Mouse (Mus musculus) liver, adult 2 months (tissue): Measurements from ENCODE around the gene Cnot11. TPM values are rescaled to one million over a fixed set of nuclear protein-coding genes. Genes with fewer than 3 reads are reported as not detected.

Experiments used
- DNase-seq: peaks from one replicate; pipeline ENCODE4 v3.0.0-alpha.2; 2011; ENCODE audit warnings: low read depth, low spot score; ENCODE audit errors: extremely low read depth
- H3K27ac ChIP-seq: fragments of 200-500 bp; replicated peaks from 2 replicates; pipeline ENCODE4 v1.5.1; 2012; ENCODE audit warnings: low read depth, mild to moderate bottlenecking, control low read depth, inconsistent platforms, low read length; ENCODE audit not compliant: insufficient read depth
- H3K27me3 ChIP-seq: fragments of 200-500 bp; 2 replicates; pipeline ENCODE4 v1.6.1; 2012; ENCODE audit warnings: mild to moderate bottlenecking, moderate library complexity, low read length, inconsistent platforms; ENCODE audit not compliant: control insufficient read depth, insufficient read depth
- H3K36me3 ChIP-seq: fragments of 200-500 bp; 2 replicates; pipeline ENCODE4 v1.6.1; 2012; ENCODE audit warnings: low read length, inconsistent platforms; ENCODE audit not compliant: control insufficient read depth, insufficient read depth
- H3K4me1 ChIP-seq: fragments of 200-500 bp; 2 replicates; pipeline ENCODE4 v1.6.1; 2011; ENCODE audit warnings: low read length; ENCODE audit not compliant: control insufficient read depth, insufficient read depth
- H3K4me3 ChIP-seq: fragments of 200-500 bp; 2 replicates; pipeline ENCODE4 v1.5.1; 2011; ENCODE audit warnings: low read depth, mild to moderate bottlenecking, control low read depth, low read length, moderate library complexity; ENCODE audit not compliant: insufficient read depth
- H3K79me2 ChIP-seq: fragments of 200-500 bp; 2 replicates; pipeline ENCODE4 v1.6.1; 2012; ENCODE audit warnings: inconsistent platforms, mild to moderate bottlenecking, low read length, moderate library complexity; ENCODE audit not compliant: control insufficient read depth, insufficient read depth
- H3K9ac ChIP-seq: fragments of 200-500 bp; 2 replicates; pipeline ENCODE4 v1.6.1; 2012; ENCODE audit warnings: low read depth, mild to moderate bottlenecking, control low read depth, inconsistent platforms, low read length
- CTCF ChIP-seq: fragments of 200-500 bp; IDR thresholded peaks from 2 replicates; pipeline ENCODE4 v1.5.1; 2011; ENCODE audit warnings: low read depth, low read length, control low read depth
- POLR2A ChIP-seq: fragments of 200-500 bp; IDR thresholded peaks from 2 replicates; pipeline ENCODE4 v1.6.1; 2011; ENCODE audit warnings: low read length, control low read depth; ENCODE audit not compliant: insufficient read depth; ENCODE audit errors: extremely low read depth
- WGBS: fragments of 180-500 bp; shearing (Covaris S2); methylation state at CpG from one replicate; pipeline ENCODE4 v1.1.7; 2018; 5-methylcytosine and 5-hydroxymethylcytosine counted together
- polyA plus RNA-seq: library from polyadenylated mRNA; depleted of rRNA; stranded (reverse); fragments of >200 nt; gene quantifications from 2 replicates; pipeline ENCODE4 v1.2.3, GENCODE M21; 2012
- total RNA-seq: library from RNA; depleted of rRNA; stranded (reverse); fragments of >200 nt; gene quantifications from 2 replicates; pipeline ENCODE4 v1.2.3, GENCODE M21; 2014

Cnot11 gene
- total and polyA plus RNA-seq, 2 experiments: 7.7 to 9.9 TPM

DNA sequence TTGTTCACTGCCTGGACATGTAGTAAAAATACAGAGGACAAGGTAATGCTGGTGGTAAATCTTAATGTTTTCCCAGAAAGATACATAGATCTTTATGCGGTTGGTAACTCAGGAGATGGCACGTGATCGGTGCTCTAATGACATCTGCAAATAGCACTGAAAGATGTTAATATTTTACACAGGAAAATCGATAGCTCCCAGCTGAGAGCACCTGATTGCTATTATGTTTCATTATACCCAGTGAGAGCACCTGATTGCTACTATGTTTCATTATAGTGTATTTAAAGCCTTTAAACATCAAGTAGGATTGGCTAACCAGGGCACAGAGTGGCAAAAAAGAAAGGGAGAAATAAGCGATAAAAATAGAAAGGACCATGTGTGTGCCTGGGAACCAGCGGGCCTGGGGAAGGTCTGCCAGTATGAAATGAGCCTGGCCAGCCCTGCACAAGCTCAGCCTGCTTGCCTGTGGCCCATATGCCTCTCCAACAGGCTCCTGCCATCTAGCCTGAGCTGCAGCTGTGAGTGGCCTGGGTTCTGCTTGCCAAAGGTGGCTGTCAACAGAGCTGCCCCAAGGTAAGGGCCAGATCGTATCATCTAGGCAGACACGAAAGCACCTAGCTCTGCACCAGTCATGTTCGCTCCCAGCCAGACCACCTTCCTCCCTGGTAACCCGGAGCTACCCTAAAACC is 19.3 kb upstream of the Cnot11 start:
- H3K27me3 ChIP-seq: no peaks in the 10 kb centered on the region
- no peak overlapping the region for H3K27ac ChIP-seq
- H3K36me3 ChIP-seq: no peaks in the 10 kb centered on the region
- H3K4me3 ChIP-seq: no peak overlapping the region
- TF ChIP-seq CTCF: no peak
- no peak for TF ChIP-seq POLR2A
- WGBS: 39% methylated on average over 10 of the region's 10 CpGs
- no peaks in the 10 kb centered on the region for H3K79me2 ChIP-seq
- no peak overlapping the region for H3K9ac ChIP-seq
- peak; percentile 90 for DNase-seq
- H3K4me1 ChIP-seq: peaks cover 9% of the 10 kb centered on the region; the same call in 1 of the 2 replicates

DNA sequence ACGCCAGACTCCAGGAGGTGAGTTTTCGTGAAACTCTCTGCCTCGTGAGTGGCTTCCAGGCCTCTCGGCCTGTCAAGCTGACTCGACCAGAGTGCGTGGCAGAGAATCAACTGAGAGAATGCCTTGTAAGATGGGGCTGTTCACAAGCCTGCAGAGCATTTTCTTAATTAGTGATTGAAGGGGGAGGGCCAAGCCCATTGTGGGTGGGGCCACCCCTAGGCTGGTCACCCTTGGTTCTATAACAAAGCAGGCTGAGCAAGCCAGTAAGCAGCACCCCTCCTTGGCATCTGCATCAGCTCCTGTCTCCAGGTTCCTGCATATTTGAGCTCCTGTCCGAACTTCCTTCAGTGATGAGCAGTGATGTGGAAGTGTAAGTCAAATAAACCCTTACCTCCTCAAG is 13.5 kb upstream of the Cnot11 start:
- Histone ChIP-seq H3K79me2 (no peaks in the 10 kb centered on the region), H3K9ac (no peak overlapping the region), H3K27ac (no peak overlapping the region), H3K36me3 (no peaks in the 10 kb centered on the region), H3K4me3 (no peak overlapping the region), H3K4me1 (no peaks in the 10 kb centered on the region), H3K27me3 (no peaks in the 10 kb centered on the region)
- TF ChIP-seq POLR2A (no peak), CTCF (no peak)
- 95% methylated on average over 7 of the region's 7 CpGs for WGBS
- no peak for DNase-seq

DNA sequence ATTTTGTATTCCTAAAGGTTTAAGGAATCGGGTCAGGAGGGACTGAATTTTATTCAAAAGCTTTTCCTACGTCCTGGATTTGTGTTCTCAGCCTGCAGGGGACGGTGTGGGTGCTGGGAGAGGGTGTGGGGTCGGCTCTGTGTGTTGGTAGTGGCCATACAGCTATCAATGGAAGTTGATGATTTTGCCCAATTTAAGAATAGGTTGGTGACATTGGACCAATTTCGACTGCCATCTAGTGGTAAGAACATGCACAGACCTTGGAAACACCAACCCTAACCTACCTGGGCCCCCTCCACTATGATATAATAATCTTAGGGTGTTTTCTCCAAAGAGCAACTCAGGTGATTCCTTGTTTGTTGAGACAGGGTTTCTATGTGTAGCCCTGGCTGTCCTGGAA is 12.3 kb upstream of the Cnot11 start:
- H3K27ac ChIP-seq: no peak overlapping the region
- no peaks in the 10 kb centered on the region for H3K27me3 ChIP-seq
- H3K4me1 ChIP-seq: no peaks in the 10 kb centered on the region
- peak; percentile 41 for DNase-seq
- H3K36me3 ChIP-seq: no peaks in the 10 kb centered on the region
- H3K79me2 ChIP-seq: no peaks in the 10 kb centered on the region
- TF ChIP-seq CTCF (peak; percentile 68), POLR2A (no peak)
- H3K9ac ChIP-seq: no peak overlapping the region
- H3K4me3 ChIP-seq: no peak overlapping the region
- WGBS: 21% methylated on average over 5 of the region's 5 CpGs

DNA sequence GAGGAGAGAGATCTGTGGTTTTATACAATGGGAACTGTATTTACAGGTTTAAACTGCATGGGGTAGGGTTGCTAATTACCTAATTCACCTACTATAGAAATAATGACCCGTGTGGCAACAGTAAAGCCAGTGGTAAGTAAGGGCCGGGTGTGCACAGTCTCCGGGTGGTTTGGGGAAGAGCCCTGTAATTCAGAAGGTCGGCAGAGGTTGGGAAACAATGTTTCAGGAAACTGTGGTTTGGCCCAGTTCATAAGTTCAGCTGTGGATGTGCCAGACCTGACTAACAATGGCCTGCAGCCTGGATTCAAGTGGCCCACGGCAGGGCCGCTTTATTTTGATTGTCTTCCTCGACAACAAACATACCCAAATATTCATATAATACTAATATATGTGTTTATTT is 9.0 kb upstream of the Cnot11 start:
- WGBS: 64% methylated on average over 7 of the region's 7 CpGs
- DNase-seq: no peak
- Histone ChIP-seq H3K79me2 (no peaks in the 10 kb centered on the region), H3K9ac (no peak overlapping the region), H3K4me1 (peaks cover 2% of the 10 kb centered on the region; the same call in 1 of the 2 replicates), H3K36me3 (no peaks in the 10 kb centered on the region), H3K27me3 (no peaks in the 10 kb centered on the region), H3K4me3 (no peak overlapping the region), H3K27ac (no peak overlapping the region)
- TF ChIP-seq CTCF (no peak), POLR2A (no peak)

DNA sequence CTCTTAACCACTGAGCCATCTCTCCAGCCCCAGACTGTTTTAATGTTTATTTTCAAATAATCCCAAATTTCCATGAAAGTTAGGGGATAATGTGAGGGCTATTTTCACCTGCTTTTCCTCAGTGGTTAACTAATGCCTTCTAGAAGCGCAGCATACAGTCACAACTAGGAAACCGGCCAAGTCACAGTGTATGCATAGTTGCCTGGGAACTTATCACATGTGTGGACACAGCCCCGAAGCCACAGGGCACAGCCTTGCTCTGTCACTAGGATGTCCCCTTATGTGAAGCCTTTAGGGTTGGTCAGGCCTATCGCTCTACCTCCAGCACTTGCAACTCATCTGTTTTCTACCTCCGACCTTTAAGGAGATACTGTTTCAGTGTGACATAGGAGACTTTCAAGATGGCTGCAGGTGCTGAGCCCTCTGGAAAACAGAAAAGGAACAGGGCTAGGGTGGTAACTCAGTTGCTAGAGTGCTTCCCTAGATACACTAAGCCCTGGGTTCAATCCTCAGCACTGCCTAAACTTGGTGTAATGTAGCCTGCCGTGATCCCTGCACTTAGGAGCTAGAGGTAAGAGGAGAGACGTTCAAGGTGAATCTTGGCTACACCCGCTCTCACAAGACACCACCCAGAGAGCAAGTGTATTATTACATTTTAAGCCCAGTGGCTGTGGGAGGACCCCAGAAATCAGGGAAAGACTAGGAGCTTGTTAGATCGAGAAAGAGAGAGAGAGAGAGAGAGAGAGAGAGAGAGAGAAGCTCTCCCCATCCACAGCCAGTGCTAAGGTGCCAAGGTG is 8.2 kb upstream of the Cnot11 start:
- DNase-seq: no peak

DNA sequence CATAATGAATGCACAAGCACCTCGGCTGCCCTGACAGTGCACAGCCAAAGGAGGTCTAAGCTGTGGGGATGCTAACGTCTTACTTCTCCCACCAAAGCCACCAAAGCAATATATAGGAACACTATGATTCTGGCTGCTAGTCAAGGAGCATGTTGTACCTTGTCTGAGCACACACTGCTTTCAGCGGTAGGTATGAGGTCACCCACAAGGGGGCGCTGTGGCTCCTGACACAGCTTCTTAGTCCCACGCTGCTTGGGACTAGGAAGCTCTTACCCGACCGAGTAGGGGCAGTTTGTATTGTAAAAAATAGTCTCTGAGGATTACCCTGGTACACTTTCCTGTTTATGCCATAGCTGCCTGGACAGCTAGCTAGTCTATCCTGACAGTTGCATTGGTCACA is 7.4 kb upstream of the Cnot11 start:
- DNase-seq: peak; percentile 59
- Histone ChIP-seq H3K27ac (no peak overlapping the region), H3K27me3 (no peaks in the 10 kb centered on the region), H3K79me2 (no peaks in the 10 kb centered on the region), H3K9ac (no peak overlapping the region), H3K4me3 (no peak overlapping the region), H3K4me1 (peaks cover 2% of the 10 kb centered on the region; the same call in 1 of the 2 replicates), H3K36me3 (no peaks in the 10 kb centered on the region)
- TF ChIP-seq CTCF: peak; percentile 92
- TF ChIP-seq POLR2A: no peak
- WGBS: 9% methylated on average over 7 of the region's 7 CpGs

More for the DNA sequence above, 8.2 kb upstream of the Cnot11 start:
- no peak for TF ChIP-seq POLR2A
- H3K4me3 ChIP-seq: no peak overlapping the region
- H3K9ac ChIP-seq: no peak overlapping the region
- H3K4me1 ChIP-seq: peaks cover 2% of the 10 kb centered on the region; the same call in 1 of the 2 replicates
- no peaks in the 10 kb centered on the region for H3K27me3 ChIP-seq
- H3K27ac ChIP-seq: no peak overlapping the region
- no peaks in the 10 kb centered on the region for H3K36me3 ChIP-seq
- 82% methylated on average over 9 of the region's 9 CpGs for WGBS
- no peaks in the 10 kb centered on the region for H3K79me2 ChIP-seq
